Mouse (Mus musculus) heart, embryonic 11.5 days (tissue): ENCODE data around the gene Gm17509. TPM values are rescaled to one million over a fixed set of nuclear protein-coding genes. Genes with fewer than 3 reads are reported as not detected.
"Not testable (repeated sequence)": the region's sequence is repeated elsewhere in the genome, so short reads cannot be mapped to it uniquely, and the experiment has no call there.

Source experiments
- ATAC-seq: fragments of 200-750 bp; cut with Nextera tagmentation; replicated peaks from 2 replicates; pipeline ENCODE4 v1.8.0; 2017; ENCODE audit warnings: moderate library complexity; ENCODE audit not compliant: insufficient number of reproducible peaks, low FRiP score, low TSS enrichment
- H3K27ac ChIP-seq: fragments of 300-500 bp; sonication (generic); 2 replicates; pipeline ENCODE4 v1.5.1; 2014; ENCODE audit warnings: mild to moderate bottlenecking, low read depth, low read length
- H3K27me3 ChIP-seq: fragments of 300-500 bp; sonication (generic); 2 replicates; pipeline ENCODE4 v1.6.1; 2014; ENCODE audit warnings: mild to moderate bottlenecking, low read length, mixed read lengths; ENCODE audit not compliant: control insufficient read depth, insufficient read depth
- H3K36me3 ChIP-seq: fragments of 300-500 bp; sonication (generic); 2 replicates; pipeline ENCODE4 v1.6.1; 2014; ENCODE audit warnings: mild to moderate bottlenecking, low read length, moderate library complexity, mixed read lengths; ENCODE audit not compliant: control insufficient read depth, insufficient read depth
- H3K4me1 ChIP-seq: fragments of 300-500 bp; sonication (generic); 2 replicates; pipeline ENCODE4 v1.6.1; 2014; ENCODE audit warnings: low read length; ENCODE audit not compliant: control insufficient read depth, insufficient read depth
- H3K4me2 ChIP-seq: fragments of 300-500 bp; sonication (generic); 2 replicates; pipeline ENCODE4 v1.6.1; 2014; ENCODE audit warnings: mild to moderate bottlenecking, moderate library complexity
- H3K4me3 ChIP-seq: fragments of 300-500 bp; sonication (generic); 2 replicates; pipeline ENCODE4 v1.5.1; 2014; ENCODE audit warnings: low read depth, low read length
- H3K9ac ChIP-seq: fragments of 300-500 bp; sonication (generic); 2 replicates; pipeline ENCODE4 v1.6.1; 2014; ENCODE audit warnings: mild to moderate bottlenecking, low read depth, low read length, moderate library complexity
- H3K9me3 ChIP-seq: fragments of 300-500 bp; sonication (generic); replicated peaks from 2 replicates; pipeline ENCODE4 v1.6.1; 2016; ENCODE audit warnings: low read length; ENCODE audit not compliant: control insufficient read depth
- whole genome bisulfite sequencing: fragments of 180-500 bp; shearing (Covaris S2); extraction: QIAGEN DNeasy Blood & Tissue Kit; methylation state at CpG from one replicate; pipeline ENCODE4 v1.1.7; 2014; ENCODE audit not compliant: insufficient replicate concordance; 5-methylcytosine and 5-hydroxymethylcytosine counted together
- polyA plus RNA-seq: library from polyadenylated mRNA; unstranded; fragments of >200 nt; fragmentation: Nextera tagmentation; extraction: Ambion mirVana; gene quantifications from 2 replicates; pipeline ENCODE4 v1.2.1, GENCODE M21; 2014

The Gm17509 gene
- polyA plus RNA-seq, 1 experiment from 2014 or later: 0.19 TPM

DNA sequence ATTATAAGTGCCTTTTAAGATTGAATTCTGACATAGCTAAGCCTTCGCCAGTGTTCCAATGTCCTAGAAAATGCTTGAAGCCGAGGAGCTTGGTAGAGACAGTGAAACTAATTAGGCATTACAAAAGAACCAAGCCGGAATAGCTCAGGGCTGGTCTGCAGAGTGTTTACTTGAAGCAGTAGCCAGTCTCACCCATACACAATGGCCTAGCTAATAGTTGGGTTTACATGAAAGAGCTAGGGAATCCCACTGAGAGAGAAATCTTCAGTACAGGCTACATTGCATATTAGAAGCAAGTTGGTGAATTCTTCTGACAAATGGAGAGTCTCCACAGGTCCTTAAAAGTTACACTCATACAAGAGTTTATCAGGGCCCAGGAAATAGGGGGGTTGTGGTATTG, 40.0 kb downstream of the Gm17509 start:
- H3K9me3 ChIP-seq, H3K27me3 ChIP-seq, H3K4me3 ChIP-seq, H3K4me1 ChIP-seq, ATAC-seq, H3K4me2 ChIP-seq, H3K36me3 ChIP-seq, H3K9ac ChIP-seq, H3K27ac ChIP-seq: not testable (repeated sequence)
- WGBS: 78% methylated on average over 3 of the region's 3 CpGs

Other genes starting within 250 kb of the Gm17509 start
- gene Parp8, start 195.5 kb downstream of the Gm17509 start, polyA plus RNA-seq: 15.6 and 17.2 TPM in 2 replicates
- 21.4 and 22.0 TPM in 2 replicates for gene Emb, start 12.5 kb downstream of the Gm17509 start, polyA plus RNA-seq